ENCODE assay signal across 7 mouse cellular contexts in the genomic region with DNA sequence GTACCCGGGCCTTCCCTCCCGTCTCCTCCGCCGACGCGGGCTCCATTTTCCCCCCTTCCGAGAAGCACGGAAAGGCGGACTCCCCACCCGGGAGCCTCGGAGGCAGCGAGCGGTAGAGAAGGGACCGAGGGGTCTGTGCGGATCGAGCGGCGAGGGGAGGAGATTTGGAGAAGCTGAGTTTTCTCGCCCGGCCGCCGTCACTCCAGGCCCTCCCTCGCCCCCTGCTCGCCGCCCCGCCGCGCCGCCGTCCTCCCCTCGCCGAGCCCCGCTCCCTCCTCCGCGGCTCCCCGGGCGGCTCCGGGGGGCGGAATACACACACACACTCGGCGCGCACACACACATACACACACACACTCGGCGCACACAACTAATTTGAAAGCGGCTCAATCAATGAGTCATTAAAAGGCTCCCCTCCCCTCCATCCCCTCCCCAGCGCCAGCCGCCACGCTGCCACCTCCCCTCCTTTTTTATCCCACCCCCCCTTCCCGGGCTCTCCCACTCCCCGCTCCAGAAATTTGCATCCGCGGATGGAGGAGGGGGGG. TPM values are rescaled to one million over a fixed set of nuclear protein-coding genes. Genes with fewer than 3 reads are reported as not detected.
DNase-seq lines count a peak whose midpoint lies in the region; ATAC-seq lines count a peak whose summit lies in the region.

No protein-coding gene starts in this region.

- peak; percentile 77 for ATAC-seq in intestine, embryonic 14.5 days (replicated peaks; ENCODE audit: low FRiP score, low TSS enrichment, low read depth)
- ATAC-seq in midbrain, embryonic 11.5 days (ENCODE audit: low FRiP score), result peak; percentile 85

- H3K27me3 ChIP-seq in intestine, embryonic 14.5 days (replicated peaks; ENCODE audit: control insufficient read depth, insufficient read depth, low read length), result no peaks in the 10 kb centered on the region
- no peaks in the 10 kb centered on the region for H3K27me3 ChIP-seq in midbrain, embryonic 11.5 days (ENCODE audit: control insufficient read depth, insufficient read depth, low read length)

- DNase-seq in adrenal gland, adult 2 months, result peak; percentile 89
- peak; percentile 88 for DNase-seq in embryo, embryonic 10.5 days (ENCODE audit: low spot score)
- peak; percentile 90 for DNase-seq in gastrocnemius, postnatal 14 days
- DNase-seq in intestine, embryonic 14.5 days (ENCODE audit: low spot score), result peak; percentile 90
- peak; percentile 81 to 85 for DNase-seq in left cerebral cortex, postnatal 36 days (ENCODE audit: low spot score in 2 of 2)
- DNase-seq in midbrain, embryonic 11.5 days (ENCODE audit: low spot score, missing footprints), result peak; percentile 98
- DNase-seq in skeletal muscle tissue, adult 2 months (ENCODE audit: low read depth, low spot score), result peak; percentile 83

- H3K4me2 ChIP-seq in intestine, embryonic 14.5 days (ENCODE audit: low read length), result peak overlapping the region; percentile 50
- H3K4me2 ChIP-seq in midbrain, embryonic 11.5 days, result peak overlapping the region; percentile 58

- intact Hi-C loops in gastrocnemius, postnatal 14 days (cut with DNase I; ENCODE audit: low total_unique reads), result no loop called here
- intact Hi-C loops in left cerebral cortex, postnatal 36 days (cut with DNase I), result loop anchor here (1.0 to 5.0 kb wide), 2 partner anchors 33 to 75 kb away; partner anchors contain the start of genes Rpl7l1 and Tbcc

- peak overlapping the region; percentile 100 for H3K27ac ChIP-seq in intestine, embryonic 14.5 days (ENCODE audit: low read depth)
- peak overlapping the region; percentile 100 for H3K27ac ChIP-seq in midbrain, embryonic 11.5 days (ENCODE audit: low read depth, low read length)

- 0% methylated on average over 34 of the region's 52 CpGs for WGBS in intestine, embryonic 14.5 days
- WGBS in midbrain, embryonic 11.5 days, result 0% methylated on average over 12 of the region's 52 CpGs

- no peaks in the 10 kb centered on the region for H3K9me3 ChIP-seq in intestine, embryonic 14.5 days (ENCODE audit: control insufficient read depth, low read length)
- no peaks in the 10 kb centered on the region for H3K9me3 ChIP-seq in midbrain, embryonic 11.5 days (ENCODE audit: control insufficient read depth, low read length)

- H3K36me3 ChIP-seq in intestine, embryonic 14.5 days (ENCODE audit: control insufficient read depth, insufficient read depth, low read length), result no peaks in the 10 kb centered on the region
- no peaks in the 10 kb centered on the region for H3K36me3 ChIP-seq in midbrain, embryonic 11.5 days (ENCODE audit: control insufficient read depth, insufficient read depth, low read length)

- peaks cover 32% of the 10 kb centered on the region for H3K4me1 ChIP-seq in intestine, embryonic 14.5 days (replicated peaks; ENCODE audit: control insufficient read depth, insufficient read depth, low read length)
- peaks cover 16% of the 10 kb centered on the region for H3K4me1 ChIP-seq in midbrain, embryonic 11.5 days (ENCODE audit: control insufficient read depth, insufficient read depth, low read length)

- H3K9ac ChIP-seq in intestine, embryonic 14.5 days (ENCODE audit: low read length), result peak overlapping the region; percentile 100
- H3K9ac ChIP-seq in midbrain, embryonic 11.5 days (ENCODE audit: low read length), result peak overlapping the region; percentile 96

- peak overlapping the region; percentile 84 for H3K4me3 ChIP-seq in intestine, embryonic 14.5 days (ENCODE audit: low read depth, low read length)
- H3K4me3 ChIP-seq in midbrain, embryonic 11.5 days (ENCODE audit: low read depth, low read length), result peak overlapping the region; percentile 53

RNA-seq across cellular contexts. Expression of gene Bicral, which starts 0.8 kb away (rescaled TPM):
- total RNA-seq in adrenal gland, adult 2 months (2021), result 10 to 100 TPM; 22.6 to 25.1 TPM
- 6.1 and 7.7 TPM in 2 replicates for polyA plus RNA-seq in adrenal gland, adult 2 months (2012; rRNA removed)
- total RNA-seq in gastrocnemius, postnatal 14 days (2021), result 10 to 100 TPM in 1 of 2 experiments, 1 to 10 TPM in 1; 9.4 to 10.5 TPM
- 5.5 and 6.6 TPM in 2 replicates for polyA plus RNA-seq in intestine, embryonic 14.5 days (2014; fragmentation: Nextera tagmentation; extraction: Ambion mirVana)
- total RNA-seq in left cerebral cortex, postnatal 36 days (2021), result 10 to 100 TPM; 52.7 to 58.5 TPM
- 5.8 and 6.4 TPM in 2 replicates for polyA plus RNA-seq in midbrain, embryonic 11.5 days (2014; fragmentation: Nextera tagmentation; extraction: Ambion mirVana)

RNA-seq across cellular contexts. Expression of gene Tbcc, which starts 33.1 kb away (rescaled TPM):
- total RNA-seq in adrenal gland, adult 2 months (2021), result 10 to 100 TPM; 13.1 to 23.8 TPM
- polyA plus RNA-seq in adrenal gland, adult 2 months (2012; rRNA removed), result 17.2 and 18.5 TPM in 2 replicates
- total RNA-seq in gastrocnemius, postnatal 14 days (2021), result 10 to 100 TPM; 12.9 to 14.5 TPM
- polyA plus RNA-seq in intestine, embryonic 14.5 days (2014; fragmentation: Nextera tagmentation; extraction: Ambion mirVana), result 50.5 and 54.8 TPM in 2 replicates
- total RNA-seq in left cerebral cortex, postnatal 36 days (2021), result 10 to 100 TPM; 33.4 to 37.6 TPM
- 72.7 and 76.2 TPM in 2 replicates for polyA plus RNA-seq in midbrain, embryonic 11.5 days (2014; fragmentation: Nextera tagmentation; extraction: Ambion mirVana)

RNA-seq across cellular contexts. Expression of gene Prph2, which starts 52.8 kb away (rescaled TPM):
- not detected for total RNA-seq in adrenal gland, adult 2 months (2021)
- not detected in 2 replicates for polyA plus RNA-seq in adrenal gland, adult 2 months (2012; rRNA removed)
- total RNA-seq in gastrocnemius, postnatal 14 days (2021), result not detected
- polyA plus RNA-seq in intestine, embryonic 14.5 days (2014; fragmentation: Nextera tagmentation; extraction: Ambion mirVana), result not detected in 2 replicates
- not detected for total RNA-seq in left cerebral cortex, postnatal 36 days (2021)
- not detected in 2 replicates for polyA plus RNA-seq in midbrain, embryonic 11.5 days (2014; fragmentation: Nextera tagmentation; extraction: Ambion mirVana)

Comparison
In these comparisons a context has a peak if more than half of its experiments do, and no peak if none do; other contexts are left out.
1. Peak in every context shown above with its lines: DNase-seq, ATAC-seq, H3K4me3 ChIP-seq and H3K27ac ChIP-seq.